Mouse (Mus musculus) cortical plate, adult 2 months (tissue): Measurements from ENCODE around the gene Nfib.

Source experiments
- CTCF ChIP-seq: fragments of 200-500 bp; IDR thresholded peaks from 2 replicates; pipeline ENCODE4 v1.5.1; 2011; ENCODE audit warnings: mild to moderate bottlenecking, control low read depth, low read length; ENCODE audit not compliant: insufficient read depth; ENCODE audit errors: extremely low read depth
- POLR2A ChIP-seq: fragments of 200-500 bp; IDR thresholded peaks from 2 replicates; pipeline ENCODE4 v1.6.1; 2011; ENCODE audit warnings: mild to moderate bottlenecking, low read length, control low read depth; ENCODE audit not compliant: insufficient read depth; ENCODE audit errors: extremely low read depth

- no peak for TF ChIP-seq CTCF
- TF ChIP-seq POLR2A = no peak
These were observed 19.5 kb downstream of the Nfib start for GRCm38 (mm10) chr4:82686037-82686436.
